Mouse (Mus musculus): ENCODE results near the gene Gopc.
"Not testable (repeated sequence)": the region's sequence is repeated elsewhere in the genome, so short reads cannot be mapped to it uniquely, and the experiment has no call there.

Gene Gopc

GRCm38 (mm10) chr10:52295934-52296333, 86.0 kb downstream of the Gopc start:
- no peak for DNase-seq (ENCODE audit: low read depth)

DNA sequence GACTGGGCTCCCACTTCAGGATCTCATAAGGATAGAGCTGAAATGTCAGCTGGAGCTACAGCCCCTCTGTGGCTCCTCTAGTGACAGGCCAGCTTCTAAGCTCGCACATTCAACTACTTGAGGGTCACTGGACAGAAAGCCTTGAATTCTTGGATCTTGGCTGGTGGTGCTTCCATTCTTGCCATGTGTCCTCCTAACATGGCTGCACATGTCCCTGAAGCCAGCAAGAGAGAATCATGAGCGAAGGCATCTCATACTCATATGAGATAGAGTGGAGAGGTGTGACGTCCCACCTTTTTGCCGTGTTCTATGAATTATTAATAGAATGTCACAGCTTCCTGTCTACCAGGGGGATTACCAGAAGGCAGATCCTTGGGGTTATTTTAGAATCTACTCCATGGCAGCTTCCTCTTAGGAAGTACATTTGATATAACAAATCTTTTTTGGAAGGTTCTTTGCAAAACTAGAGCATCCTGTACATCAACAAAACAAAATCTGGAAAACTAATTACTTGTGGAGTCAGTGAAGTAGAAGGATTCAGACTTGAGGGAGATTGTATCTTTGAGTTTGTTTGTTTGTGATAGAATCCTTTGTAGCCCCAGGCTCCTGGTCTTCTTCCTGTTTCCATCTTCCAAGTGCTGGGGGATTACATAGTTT, 87.9 kb downstream of the Gopc start:
- DNase-seq (ENCODE audit: low read depth): no peak

- not testable (repeated sequence) for DNase-seq (ENCODE audit: low read depth)
Measured at GRCm38 (mm10) chr10:52292391-52292790, 89.5 kb downstream of the Gopc start.

GRCm38 (mm10) chr10:52289261-52289660, 92.7 kb downstream of the Gopc start:
- no peak for DNase-seq (ENCODE audit: low read depth)

DNA sequence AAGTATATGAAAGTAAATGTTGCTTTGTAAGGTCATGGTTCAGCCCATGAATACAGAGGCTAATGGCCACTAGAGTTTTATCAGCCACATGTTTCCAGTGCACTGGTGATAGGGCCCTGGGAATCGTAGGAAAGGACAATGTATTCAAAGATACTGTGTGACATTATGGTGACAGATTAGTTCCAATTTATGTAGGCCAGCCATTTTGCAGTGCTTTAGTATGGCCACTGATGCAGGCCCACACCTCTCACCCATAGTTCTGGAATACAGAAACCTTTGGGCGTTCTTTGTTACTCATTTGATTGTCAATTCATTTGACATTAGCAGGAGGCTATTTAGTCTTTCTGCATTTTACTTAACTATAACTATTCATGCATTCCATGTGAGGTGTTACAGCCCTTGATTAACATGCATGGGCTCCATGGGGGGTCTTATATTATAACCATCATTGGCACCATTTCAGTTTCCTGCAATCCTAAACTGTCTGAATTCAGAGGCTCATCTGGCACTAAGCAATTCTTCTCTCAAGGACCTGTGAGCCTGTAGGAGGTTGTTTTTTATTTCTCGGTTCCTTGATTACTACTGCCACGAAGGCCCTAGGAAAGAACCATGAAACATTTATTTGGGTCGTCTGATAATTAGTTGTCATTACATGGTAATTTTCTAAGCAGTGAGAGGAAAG, 93.9 kb downstream of the Gopc start:
- no peak for DNase-seq (ENCODE audit: low read depth)

All from naive thymus-derived CD4-positive, alpha-beta T cell, adult 2 months (primary cell).